Mouse (Mus musculus): ENCODE data around the gene Il23a. TPM values are rescaled to one million over a fixed set of nuclear protein-coding genes. Genes with fewer than 3 reads are reported as not detected.
A peak's percentile ranks its signal among the peaks of the same experiment; 100 is the strongest.

Il23a gene
- polyA plus RNA-seq (2015; fragmentation: Nextera tagmentation; extraction: Ambion mirVana): 0.26 and 0.49 TPM in 2 replicates

DNA sequence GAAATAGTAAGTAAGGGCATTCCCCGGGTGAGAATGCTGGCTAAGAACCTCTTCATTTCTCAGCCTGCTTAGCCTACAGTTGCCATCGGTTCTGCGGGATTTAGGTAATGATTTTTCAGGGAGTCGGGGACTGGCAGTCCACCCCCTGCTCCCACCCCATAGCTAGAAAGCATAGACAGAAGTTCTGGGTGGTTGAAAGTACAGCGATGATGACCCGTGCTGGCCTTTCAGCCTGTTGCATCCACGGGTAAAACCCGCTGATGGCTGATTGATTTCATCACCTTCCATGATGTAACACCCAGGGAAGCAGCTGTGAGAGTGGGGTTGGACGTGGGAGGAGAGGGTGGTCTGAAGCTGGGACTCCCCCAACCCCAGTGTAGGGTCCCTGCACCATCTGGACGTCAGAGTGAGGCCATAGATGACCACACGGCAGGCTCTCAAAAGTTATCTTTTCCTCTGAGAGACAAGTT lies at the start of gene Il23a:
Gene Il23a (minus strand): TSS at position 51 of the 470 bp plus-strand sequence.
- no peak for ATAC-seq (ENCODE audit: low FRiP score, low read depth)
- Histone ChIP-seq H3K27ac (replicated peaks) (no peak within 1 kb of the TSS), H3K9ac (no peak within 1 kb of the TSS), H3K4me1 (replicated peaks) (peaks cover 13% of the 10 kb centered on the region), H3K4me2 (no peak within 1 kb of the TSS), H3K9me3 (no peaks in the 10 kb centered on the region), H3K36me3 (no peaks in the 10 kb centered on the region), H3K4me3 (no peak within 1 kb of the TSS), H3K27me3 (no peaks in the 10 kb centered on the region)
- WGBS: 84% methylated on average over 11 of the region's 11 CpGs

DNA sequence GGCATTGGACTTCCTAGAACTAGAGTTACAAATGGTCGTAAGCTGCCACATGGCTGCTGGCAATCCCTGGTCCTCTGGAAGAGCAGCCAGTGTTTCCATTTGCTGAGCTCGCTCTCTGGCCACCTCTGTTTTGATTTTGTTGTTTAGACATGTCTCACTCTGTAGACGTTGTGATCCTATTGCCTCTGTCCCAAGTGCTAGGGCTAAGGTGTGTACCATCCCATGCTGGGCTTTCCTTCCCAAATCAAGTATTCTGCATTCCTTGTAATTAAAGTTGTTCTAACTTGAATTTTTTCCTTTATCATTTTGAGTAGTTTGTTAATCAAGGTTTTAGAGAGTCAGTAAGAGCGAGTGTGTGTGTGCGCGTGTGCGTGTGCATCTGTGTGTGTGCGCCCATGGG lies 49.0 kb upstream of the Il23a start:
- Histone ChIP-seq H3K27ac (replicated peaks) (no peak overlapping the region), H3K9ac (no peak overlapping the region), H3K4me3 (no peak overlapping the region), H3K4me1 (replicated peaks) (peaks cover 12% of the 10 kb centered on the region; the same call in 1 of the 2 replicates), H3K36me3 (peaks cover 27% of the 10 kb centered on the region), H3K27me3 (no peaks in the 10 kb centered on the region), H3K9me3 (no peaks in the 10 kb centered on the region), H3K4me2 (no peak overlapping the region)
- WGBS: 94% methylated on average over 8 of the region's 8 CpGs
- no peak for ATAC-seq (ENCODE audit: low FRiP score, low read depth)

DNA sequence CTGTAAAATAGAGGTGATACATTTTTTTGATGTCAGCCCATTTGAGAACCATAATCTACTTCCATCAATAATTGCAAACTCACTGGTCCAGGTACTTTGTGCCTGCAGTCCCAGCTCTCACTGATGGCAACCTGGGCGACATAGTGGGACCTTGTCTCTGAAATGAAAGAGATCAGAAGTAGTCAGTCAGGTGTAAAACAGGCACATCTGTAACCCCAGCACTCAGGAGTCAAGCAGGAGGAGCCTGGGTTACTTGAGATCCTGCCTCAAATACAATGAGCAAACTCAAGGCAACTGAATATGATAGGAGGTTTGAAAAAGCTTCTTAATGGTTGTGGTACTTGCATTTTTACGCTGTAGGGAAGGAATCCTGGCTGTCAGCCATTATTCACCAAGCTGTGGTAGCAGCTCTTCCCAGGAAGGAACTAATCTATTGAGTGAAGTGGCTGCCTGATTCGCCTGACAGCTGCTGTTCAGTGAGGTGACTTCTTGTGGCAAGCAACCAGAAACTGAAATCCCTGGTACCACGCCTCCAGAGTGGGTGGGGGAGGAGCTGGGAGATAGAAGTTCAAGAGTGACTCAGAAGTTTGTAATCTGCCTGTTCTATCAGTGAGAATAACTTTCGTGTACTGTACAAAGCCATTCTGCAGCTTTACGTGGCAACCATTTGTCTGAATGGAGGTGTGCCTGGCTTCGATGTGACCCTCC lies 46.2 kb upstream of the Il23a start:
- no peak overlapping the region for H3K4me3 ChIP-seq
- H3K4me2 ChIP-seq: no peak overlapping the region
- no peaks in the 10 kb centered on the region for H3K9me3 ChIP-seq
- peaks cover 19% of the 10 kb centered on the region for H3K4me1 ChIP-seq (replicated peaks)
- no peaks in the 10 kb centered on the region for H3K36me3 ChIP-seq
- no peaks in the 10 kb centered on the region for H3K27me3 ChIP-seq
- peak; percentile 29; the same call in 1 of the 2 replicates for ATAC-seq (ENCODE audit: low FRiP score, low read depth)
- 57% methylated on average over 7 of the region's 7 CpGs for WGBS
- no peak overlapping the region for H3K9ac ChIP-seq
- peak overlapping the region; percentile 47 for H3K27ac ChIP-seq (replicated peaks)

DNA sequence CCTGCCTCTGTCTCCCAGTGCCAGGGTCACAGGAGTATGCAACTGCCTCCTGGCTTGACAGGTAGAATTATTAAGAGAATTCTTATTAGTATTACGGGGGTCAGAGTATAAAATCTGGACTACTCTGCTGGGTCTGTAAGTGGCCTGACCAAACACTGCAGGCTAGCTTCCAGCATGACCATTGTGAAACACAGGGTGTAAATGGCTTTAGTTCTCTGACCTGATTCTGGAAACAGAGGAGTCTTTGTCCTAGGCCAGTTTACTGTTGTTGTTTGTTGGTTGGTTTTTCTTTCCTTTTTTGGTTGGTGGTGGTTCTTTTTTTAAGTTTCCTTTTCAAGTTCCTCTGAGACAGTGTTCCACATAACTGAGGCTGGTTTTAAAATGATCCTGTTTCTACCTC lies 44.9 kb upstream of the Il23a start:
- peak overlapping the region; percentile 10; the same call in 1 of the 2 replicates for H3K27ac ChIP-seq (replicated peaks)
- H3K36me3 ChIP-seq: no peaks in the 10 kb centered on the region
- no peaks in the 10 kb centered on the region for H3K9me3 ChIP-seq
- no peaks in the 10 kb centered on the region for H3K27me3 ChIP-seq
- no peak overlapping the region for H3K9ac ChIP-seq
- H3K4me2 ChIP-seq: no peak overlapping the region
- peaks cover 32% of the 10 kb centered on the region for H3K4me1 ChIP-seq (replicated peaks)
- H3K4me3 ChIP-seq: no peak overlapping the region
- ATAC-seq (ENCODE audit: low FRiP score, low read depth): no peak
- 88% methylated on average over 1 of the region's 1 CpGs for WGBS

DNA sequence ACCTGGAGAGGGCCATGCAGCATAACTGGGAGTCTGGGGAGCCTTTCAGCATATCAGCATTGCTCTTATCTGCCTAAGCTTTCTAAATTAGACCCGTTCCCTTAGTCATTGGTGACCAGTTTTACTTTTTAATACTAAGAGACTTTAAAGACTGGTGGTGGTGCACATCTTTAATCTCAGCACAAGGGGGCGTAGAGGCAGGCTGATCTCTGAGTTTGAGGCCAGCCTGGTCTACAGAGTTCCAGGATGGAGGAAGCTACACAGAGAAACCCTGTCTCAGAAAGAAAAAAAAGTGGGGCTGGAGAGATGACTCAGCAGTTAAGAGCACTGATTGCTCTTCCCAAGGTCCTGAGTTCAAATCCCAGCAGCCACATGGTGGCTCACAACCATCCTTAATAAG lies 41.7 kb upstream of the Il23a start:
- no peak for ATAC-seq (ENCODE audit: low FRiP score, low read depth)
- Histone ChIP-seq H3K4me3 (no peak overlapping the region), H3K4me2 (no peak overlapping the region), H3K36me3 (no peaks in the 10 kb centered on the region), H3K27me3 (no peaks in the 10 kb centered on the region), H3K4me1 (replicated peaks) (peaks cover 43% of the 10 kb centered on the region), H3K9me3 (no peaks in the 10 kb centered on the region), H3K27ac (replicated peaks) (no peak overlapping the region), H3K9ac (no peak overlapping the region)
- WGBS: 85% methylated on average over 2 of the region's 2 CpGs

DNA sequence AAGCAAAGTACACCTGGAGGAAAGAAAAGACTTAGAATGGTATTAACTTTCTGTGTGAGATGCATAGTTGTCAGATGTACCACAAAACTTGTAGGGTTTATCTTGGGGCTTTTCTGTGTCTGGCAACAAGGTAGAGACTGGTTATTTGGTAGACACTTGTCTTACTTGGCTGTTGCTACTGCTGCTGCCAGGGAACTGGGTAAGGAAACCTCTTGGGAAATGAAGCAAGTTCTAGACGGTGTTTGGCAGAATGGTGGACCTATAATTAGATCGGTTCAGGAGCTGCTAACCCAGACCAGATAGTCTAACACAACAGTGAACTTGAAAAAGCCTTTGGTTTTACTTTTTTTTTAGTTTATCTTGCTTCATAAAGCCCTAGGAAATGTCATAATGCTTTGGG lies 40.4 kb upstream of the Il23a start:
- Histone ChIP-seq H3K27ac (replicated peaks) (no peak overlapping the region), H3K9ac (peak overlapping the region; percentile 99), H3K4me3 (peak overlapping the region; percentile 100), H3K4me1 (replicated peaks) (peaks cover 35% of the 10 kb centered on the region), H3K27me3 (no peaks in the 10 kb centered on the region), H3K4me2 (peak overlapping the region; percentile 93), H3K36me3 (no peaks in the 10 kb centered on the region), H3K9me3 (no peaks in the 10 kb centered on the region)
- no peak for ATAC-seq (ENCODE audit: low FRiP score, low read depth)
- WGBS: 60% methylated on average over 2 of the region's 2 CpGs

DNA sequence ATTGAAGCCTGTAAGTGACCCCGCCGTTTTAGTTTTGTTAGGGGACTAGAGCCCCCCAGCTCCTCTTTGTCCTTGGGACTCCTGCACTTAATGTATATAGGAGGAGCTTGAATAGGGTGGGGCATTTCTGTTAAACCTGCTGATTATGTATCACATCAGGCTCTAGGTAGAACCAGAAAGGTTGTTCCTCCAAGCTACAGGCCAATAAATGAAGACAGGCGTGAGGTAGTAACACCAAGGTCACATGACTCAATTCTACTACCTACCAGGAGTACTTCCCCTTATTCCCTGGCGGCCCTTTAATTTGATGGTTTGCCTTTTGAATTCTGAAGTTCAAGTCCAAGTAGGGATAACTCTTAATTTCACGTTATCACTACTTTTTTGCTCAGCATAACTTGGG lies 39.9 kb upstream of the Il23a start:
- Histone ChIP-seq H3K27me3 (no peaks in the 10 kb centered on the region), H3K4me3 (peak overlapping the region; percentile 100), H3K27ac (replicated peaks) (peak overlapping the region; percentile 98), H3K36me3 (no peaks in the 10 kb centered on the region), H3K9ac (peak overlapping the region; percentile 99), H3K4me1 (replicated peaks) (peaks cover 33% of the 10 kb centered on the region), H3K4me2 (peak overlapping the region; percentile 93), H3K9me3 (no peaks in the 10 kb centered on the region)
- ATAC-seq (ENCODE audit: low FRiP score, low read depth): no peak
- WGBS: 30% methylated on average over 5 of the region's 5 CpGs

DNA sequence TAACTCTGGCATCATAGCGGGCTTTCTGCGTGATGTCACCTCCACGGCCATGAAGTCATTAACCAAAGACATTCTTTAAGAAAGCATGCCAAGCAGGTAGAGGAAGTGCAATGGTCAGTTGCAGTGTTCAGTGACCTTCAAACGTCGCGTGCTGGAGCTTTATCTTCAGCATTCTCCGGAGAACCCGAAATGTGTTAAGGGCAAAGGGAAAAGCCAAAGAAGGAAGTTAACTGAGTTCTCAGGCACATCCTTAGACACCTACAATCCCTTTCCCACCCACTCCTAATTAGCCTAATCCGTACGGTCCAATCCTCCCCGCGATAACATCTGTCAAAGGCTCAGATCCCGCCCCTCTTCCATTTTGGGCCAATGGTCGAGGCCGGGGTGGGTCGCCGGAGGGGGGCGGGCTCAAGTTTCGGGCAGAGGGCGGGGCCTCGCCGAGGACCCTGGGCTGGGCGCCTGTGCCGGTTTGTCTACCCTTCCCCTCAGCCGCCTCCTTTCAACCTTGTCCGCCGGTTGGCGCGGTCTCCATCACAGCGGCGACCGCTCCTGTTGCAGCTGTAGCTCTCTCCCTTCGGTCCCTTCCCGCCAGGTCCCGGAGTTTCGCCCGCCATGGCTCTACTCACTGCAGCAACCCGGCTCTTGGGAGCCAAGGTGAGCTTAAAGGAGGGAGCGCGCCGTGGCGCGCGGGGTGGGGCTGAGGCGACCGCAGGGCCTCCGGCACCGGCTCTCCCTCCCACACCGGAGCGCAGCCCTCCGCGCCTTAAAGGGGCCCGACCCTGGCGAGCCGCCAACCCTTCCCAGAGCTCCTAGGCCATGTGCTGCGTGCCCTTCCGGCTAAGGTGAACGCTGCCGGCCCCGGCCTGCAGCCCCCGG lies 39.0 kb upstream of the Il23a start, which contains the start of gene Cs:
Gene Cs (plus strand): TSS at position 429 of the 876 bp plus-strand sequence.
- H3K4me2 ChIP-seq: peak within 1 kb of the TSS; percentile 93
- peak within 1 kb of the TSS; percentile 98 for H3K27ac ChIP-seq (replicated peaks)
- H3K4me1 ChIP-seq (replicated peaks): peaks cover 31% of the 10 kb centered on the region
- ATAC-seq (ENCODE audit: low FRiP score, low read depth): peak; percentile 99
- peak within 1 kb of the TSS; percentile 100 for H3K4me3 ChIP-seq
- 1% methylated on average over 61 of the region's 61 CpGs for WGBS
- H3K9me3 ChIP-seq: no peaks in the 10 kb centered on the region
- no peaks in the 10 kb centered on the region for H3K36me3 ChIP-seq
- no peaks in the 10 kb centered on the region for H3K27me3 ChIP-seq
- H3K9ac ChIP-seq: peak within 1 kb of the TSS; percentile 99

DNA sequence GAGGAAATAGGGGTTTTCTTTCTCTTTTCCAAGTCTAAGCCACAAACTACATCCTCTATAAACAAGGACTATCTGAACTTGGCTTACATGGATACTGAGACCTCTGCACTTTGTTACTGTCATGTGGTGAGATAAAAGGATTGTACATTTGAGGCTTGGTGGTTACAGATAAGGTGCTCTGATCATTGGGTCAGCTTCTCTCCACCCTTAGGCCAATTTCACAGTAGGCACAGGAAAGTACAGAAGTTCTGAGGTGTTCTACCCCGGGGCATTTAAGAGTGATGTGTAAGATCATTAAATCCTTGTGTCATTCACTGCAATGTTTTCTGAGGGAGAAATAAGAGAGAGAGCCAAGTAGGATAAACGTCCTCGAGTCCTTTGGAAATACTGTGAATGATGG lies 38.0 kb upstream of the Il23a start:
- whole genome bisulfite sequencing: 86% methylated on average over 3 of the region's 3 CpGs
- peaks cover 31% of the 10 kb centered on the region for H3K4me1 ChIP-seq (replicated peaks)
- H3K4me3 ChIP-seq: peak overlapping the region; percentile 100
- H3K4me2 ChIP-seq: peak overlapping the region; percentile 93
- no peak overlapping the region for H3K9ac ChIP-seq
- H3K9me3 ChIP-seq: no peaks in the 10 kb centered on the region
- no peak for ATAC-seq (ENCODE audit: low FRiP score, low read depth)
- H3K36me3 ChIP-seq: no peaks in the 10 kb centered on the region
- H3K27ac ChIP-seq (replicated peaks): peak overlapping the region; percentile 98; the same call in 1 of the 2 replicates
- no peaks in the 10 kb centered on the region for H3K27me3 ChIP-seq

DNA sequence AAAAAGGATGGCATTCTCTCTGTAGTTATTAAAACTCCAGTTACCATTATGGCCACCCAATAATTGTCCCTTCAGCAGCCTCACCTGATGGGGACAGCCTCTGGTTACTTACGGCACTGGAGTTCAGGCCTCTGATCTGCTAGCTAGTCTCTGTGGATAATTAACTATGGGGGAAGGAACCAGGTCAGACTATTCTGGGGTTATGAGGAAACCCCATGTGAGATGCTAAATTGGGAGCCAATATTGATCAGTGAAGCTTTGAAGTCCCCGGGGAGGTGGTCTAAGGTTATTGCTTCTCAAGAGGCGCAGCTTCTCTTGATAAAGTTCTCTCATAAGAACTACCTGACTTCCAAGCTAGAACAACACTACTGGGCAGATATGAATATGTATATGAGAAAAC lies 37.6 kb upstream of the Il23a start:
- no peaks in the 10 kb centered on the region for H3K27me3 ChIP-seq
- WGBS: 97% methylated on average over 3 of the region's 3 CpGs
- no peak for ATAC-seq (ENCODE audit: low FRiP score, low read depth)

DNA sequence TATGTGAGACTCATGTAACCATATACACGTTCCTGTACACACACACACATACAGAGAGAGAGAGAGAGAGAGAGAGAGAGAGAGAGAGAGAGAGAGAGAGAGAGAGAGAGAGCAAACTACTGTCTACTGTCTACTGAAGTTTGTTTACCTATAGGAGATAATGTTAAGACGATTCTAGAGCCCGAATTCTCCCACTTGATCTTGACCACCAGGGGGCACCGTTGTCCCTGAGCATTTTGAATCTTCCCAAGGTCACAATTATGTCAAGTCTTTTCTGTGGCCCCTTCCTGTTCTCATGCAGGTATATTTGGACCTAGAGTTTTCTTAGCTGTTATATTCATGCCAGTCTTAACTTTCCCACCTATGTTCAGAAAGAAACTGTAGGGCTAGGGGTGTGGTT lies 37.0 kb upstream of the Il23a start:
- 3% methylated on average over 4 of the region's 4 CpGs for WGBS
- no peak overlapping the region for H3K4me3 ChIP-seq
- H3K4me1 ChIP-seq (replicated peaks): peaks cover 31% of the 10 kb centered on the region
- no peak overlapping the region for H3K9ac ChIP-seq
- H3K27me3 ChIP-seq: no peaks in the 10 kb centered on the region
- H3K36me3 ChIP-seq: no peaks in the 10 kb centered on the region
- no peak overlapping the region for H3K27ac ChIP-seq (replicated peaks)
- no peaks in the 10 kb centered on the region for H3K9me3 ChIP-seq
- H3K4me2 ChIP-seq: no peak overlapping the region
- ATAC-seq (ENCODE audit: low FRiP score, low read depth): no peak

More for the DNA sequence above, 37.6 kb upstream of the Il23a start:
- H3K9me3 ChIP-seq: no peaks in the 10 kb centered on the region
- no peaks in the 10 kb centered on the region for H3K36me3 ChIP-seq
- H3K4me3 ChIP-seq: no peak overlapping the region
- no peak overlapping the region for H3K27ac ChIP-seq (replicated peaks)
- H3K4me2 ChIP-seq: no peak overlapping the region
- H3K9ac ChIP-seq: no peak overlapping the region
- peaks cover 31% of the 10 kb centered on the region for H3K4me1 ChIP-seq (replicated peaks)

All from hindbrain, embryonic 15.5 days (tissue).